Mouse (Mus musculus) adrenal gland, postnatal 0 days (tissue): ENCODE data around the gene Sept9. TPM values are rescaled to one million over a fixed set of nuclear protein-coding genes. Genes with fewer than 3 reads are reported as not detected.

Experiments
- polyA plus RNA-seq: library from polyadenylated mRNA; unstranded; fragments of >200 nt; fragmentation: Nextera tagmentation; extraction: Ambion mirVana; gene quantifications from 2 replicates; pipeline ENCODE4 v1.2.1, GENCODE M21; 2015

Gene Sept9
- 43.7 and 67.0 TPM in 2 replicates for polyA plus RNA-seq

DNA sequence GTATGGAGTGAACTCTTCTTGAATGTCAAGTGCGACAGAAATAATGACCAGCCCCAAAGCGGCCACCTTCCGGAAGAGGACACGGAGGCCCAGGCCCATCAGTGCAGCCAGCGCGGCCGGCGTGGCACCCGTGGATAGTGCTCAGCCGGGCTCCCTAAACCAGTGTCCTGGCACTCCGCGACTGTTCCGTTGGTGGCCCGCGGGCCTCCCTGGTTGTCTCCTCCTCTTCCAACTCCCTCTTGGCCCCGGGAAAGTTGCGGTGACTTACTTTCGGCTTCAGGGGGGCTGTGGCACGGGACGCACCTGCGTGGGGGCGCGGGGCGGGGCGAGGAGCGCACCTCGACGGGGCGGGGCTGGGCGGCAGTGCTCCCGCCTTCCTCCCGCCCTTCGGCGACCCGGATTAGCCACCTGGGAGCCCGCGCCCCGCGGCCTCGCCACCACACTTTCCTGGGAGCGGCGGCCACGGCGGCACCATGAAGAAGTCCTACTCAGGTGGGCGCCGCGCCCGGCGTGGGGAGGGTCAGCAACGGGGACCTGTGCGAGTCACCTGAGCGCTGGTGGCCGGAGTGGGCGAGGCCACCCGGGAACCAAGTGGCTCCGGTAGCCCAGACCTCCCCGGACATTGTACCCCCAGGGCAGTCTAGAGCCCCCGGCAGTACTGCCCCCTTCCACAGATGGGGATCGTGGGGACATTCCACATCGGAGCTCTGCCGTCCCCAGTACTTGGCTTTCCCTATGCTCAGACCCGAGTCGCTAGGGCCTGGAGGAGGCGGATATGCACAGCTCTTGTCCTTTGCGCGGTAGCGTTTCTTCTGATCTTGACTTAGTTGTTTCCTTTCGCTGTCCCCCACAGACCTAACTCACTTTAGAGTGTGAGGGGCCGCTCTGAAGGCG is at the start of gene Sept9:
Gene Sept9 (plus strand): TSS at position 380 of the 894 bp plus-strand sequence.

Other genes with a start within 250 kb of the Sept9 start
- 42.2 and 69.9 TPM in 2 replicates for gene Sec14l1, start 84.5 kb upstream of the Sept9 start, polyA plus RNA-seq